Mouse (Mus musculus): ENCODE measurements around the gene Cnr2.

Gene Cnr2

GRCm38 (mm10) chr4:135902606-135903242 lies 7.5 kb downstream of the Cnr2 start:
- DNase-seq (ENCODE audit: low read depth, low spot score): no peak

- no peak for DNase-seq (ENCODE audit: low read depth, low spot score)
Observed at GRCm38 (mm10) chr4:135904810-135905209, 9.6 kb downstream of the Cnr2 start.

GRCm38 (mm10) chr4:135906633-135907032 lies 11.4 kb downstream of the Cnr2 start:
- DNase-seq (ENCODE audit: low read depth, low spot score): no peak

- DNase-seq (ENCODE audit: low read depth, low spot score): no peak
Observed at GRCm38 (mm10) chr4:135909326-135910066, 14.3 kb downstream of the Cnr2 start.

GRCm38 (mm10) chr4:135911531-135911930 lies 16.3 kb downstream of the Cnr2 start:
- no peak for DNase-seq (ENCODE audit: low read depth, low spot score)

GRCm38 (mm10) chr4:135912164-135912563 lies 17.0 kb downstream of the Cnr2 start:
- no peak for DNase-seq (ENCODE audit: low read depth, low spot score)

GRCm38 (mm10) chr4:135912835-135913234 lies 17.6 kb downstream of the Cnr2 start:
- no peak for DNase-seq (ENCODE audit: low read depth, low spot score)

- no peak for DNase-seq (ENCODE audit: low read depth, low spot score)
Observed at GRCm38 (mm10) chr4:135913433-135913832, 18.2 kb downstream of the Cnr2 start.

- DNase-seq (ENCODE audit: low read depth, low spot score): peak; percentile 68
Observed at GRCm38 (mm10) chr4:135918635-135919279, 23.6 kb downstream of the Cnr2 start.

GRCm38 (mm10) chr4:135919280-135919639 lies 24.1 kb downstream of the Cnr2 start:
- DNase-seq (ENCODE audit: low read depth, low spot score): no peak

GRCm38 (mm10) chr4:135920304-135921241 lies 25.4 kb downstream of the Cnr2 start, which contains the start of gene Fuca1:
TSS of gene Fuca1 (plus strand) at chr4:135920735.
- peak; percentile 98 for DNase-seq (ENCODE audit: low read depth, low spot score)

GRCm38 (mm10) chr4:135921257-135922120 lies 26.3 kb downstream of the Cnr2 start:
- DNase-seq (ENCODE audit: low read depth, low spot score): peak; percentile 63

GRCm38 (mm10) chr4:135922190-135922589 lies 27.0 kb downstream of the Cnr2 start:
- no peak for DNase-seq (ENCODE audit: low read depth, low spot score)

GRCm38 (mm10) chr4:135924418-135924817 lies 29.2 kb downstream of the Cnr2 start:
- DNase-seq (ENCODE audit: low read depth, low spot score): no peak

- no peak for DNase-seq (ENCODE audit: low read depth, low spot score)
Observed at GRCm38 (mm10) chr4:135925341-135925740, 30.1 kb downstream of the Cnr2 start.

GRCm38 (mm10) chr4:135926195-135926808 lies 31.1 kb downstream of the Cnr2 start:
- DNase-seq (ENCODE audit: low read depth, low spot score): no peak

- no peak for DNase-seq (ENCODE audit: low read depth, low spot score)
Observed at GRCm38 (mm10) chr4:135926861-135927260, 31.7 kb downstream of the Cnr2 start.

- no peak for DNase-seq (ENCODE audit: low read depth, low spot score)
Observed at GRCm38 (mm10) chr4:135928376-135928775, 33.2 kb downstream of the Cnr2 start.

- no peak for DNase-seq (ENCODE audit: low read depth, low spot score)
Observed at GRCm38 (mm10) chr4:135929405-135929804, 34.2 kb downstream of the Cnr2 start.

GRCm38 (mm10) chr4:135929828-135930227 lies 34.6 kb downstream of the Cnr2 start:
- DNase-seq (ENCODE audit: low read depth, low spot score): no peak
